Mouse (Mus musculus) G1E (cell line): Measurements from ENCODE around the gene Ago1.

ENCODE experiments used
- CTCF ChIP-seq: IDR thresholded peaks from 2 replicates; pipeline ENCODE4 v1.5.1; 2012; ENCODE audit warnings: low read depth, low read length, inconsistent platforms, mixed read lengths
- GATA1 ChIP-seq: IDR thresholded peaks from 2 replicates; pipeline ENCODE4 v1.6.1; 2012; ENCODE audit warnings: borderline replicate concordance, low read length, inconsistent platforms, mixed read lengths
- POLR2AphosphoS5 ChIP-seq: IDR thresholded peaks from 2 replicates; pipeline ENCODE4 v1.6.1; 2012; ENCODE audit warnings: low read depth, low read length, inconsistent platforms; ENCODE audit not compliant: insufficient replicate concordance
- TAL1 ChIP-seq: conservative IDR thresholded peaks from 2 replicates; pipeline ENCODE4 v1.6.1; 2012; ENCODE audit warnings: low read depth, low read length, inconsistent platforms, mixed read lengths

- no peak for TF ChIP-seq CTCF
- TF ChIP-seq GATA1 = no peak
- TF ChIP-seq TAL1 = no peak
- no peak for TF ChIP-seq POLR2AphosphoS5
Measured at GRCm38 (mm10) chr4:126433175-126433574, 35.2 kb downstream of the Ago1 start.
